21 mouse cellular contexts compared by ENCODE assay signal in genomic region chr5:73896785-73897184, GRCm38 (mm10).
A peak's percentile ranks its signal among the peaks of the same experiment; 100 is the strongest.
DNase-seq lines count a peak whose midpoint lies in the region; ATAC-seq lines count a peak whose summit lies in the region.
"Had no signal": no experiment of that assay in that cellular context is flagged by ENCODE, and none has a peak within 500 bp of the region (broad histone marks: within the 10 kb centered on the region; RNA-seq: fewer than 3 reads in every experiment).

No protein-coding gene starts in this region.

- no peaks in the 10 kb centered on the region; the same call in 1 of the 2 replicates for H3K9me3 ChIP-seq in midbrain, embryonic 11.5 days (ENCODE audit: control insufficient read depth, low read length)
- H3K9me3 ChIP-seq in midbrain, embryonic 13.5 days: peaks cover 10% of the 10 kb centered on the region; the same call in 1 of the 2 replicates
- no peaks in the 10 kb centered on the region for H3K9me3 ChIP-seq in limb, embryonic 10.5 days (replicated peaks)
- H3K9me3 ChIP-seq: G1E had no signal

- 95% methylated on average over 1 of the region's 1 CpGs for WGBS in midbrain, embryonic 11.5 days
- WGBS in midbrain, embryonic 13.5 days: 98% methylated on average over 1 of the region's 1 CpGs
- 96% methylated on average over 1 of the region's 1 CpGs for WGBS in limb, embryonic 10.5 days

- H3K4me2 ChIP-seq in midbrain, embryonic 11.5 days: no peak overlapping the region
- H3K4me2 ChIP-seq in midbrain, embryonic 13.5 days (replicated peaks): no peak overlapping the region

- DNase-seq in heart, adult 11 months: peak; percentile 70
- no peak for DNase-seq in heart, adult 9 months (ENCODE audit: low spot score in 2 of 2)
- DNase-seq in midbrain, embryonic 11.5 days (ENCODE audit: low spot score, missing footprints): peak; percentile 54
- DNase-seq in limb, embryonic 10.5 days (ENCODE audit: low spot score): peak; percentile 9
- DNase-seq in lung, postnatal 4 days: no peak
- DNase-seq: adrenal gland, adult 2 months; adrenal gland, adult 8-10 months; adrenal gland, postnatal 10 days; adrenal gland, postnatal 14 days; adrenal gland, postnatal 25 days; adrenal gland, postnatal 36 days; B cell, adult 2 months; cerebellum, adult 11 months; cerebellum, adult 11-12 months; cerebellum, adult 18-20 months had no signal

- no peak overlapping the region for H3K4me3 ChIP-seq in midbrain, embryonic 11.5 days (ENCODE audit: low read depth, low read length)
- no peak overlapping the region for H3K4me3 ChIP-seq in midbrain, embryonic 13.5 days (replicated peaks)
- H3K4me3 ChIP-seq in limb, embryonic 10.5 days: no peak overlapping the region

- no peak overlapping the region for H3K27ac ChIP-seq in midbrain, embryonic 11.5 days (ENCODE audit: low read depth, low read length)
- H3K27ac ChIP-seq in midbrain, embryonic 13.5 days: no peak overlapping the region
- H3K27ac ChIP-seq in limb, embryonic 10.5 days: no peak overlapping the region

- no peak for ATAC-seq in midbrain, embryonic 11.5 days (ENCODE audit: low FRiP score)
- ATAC-seq in midbrain, embryonic 13.5 days: no peak
- ATAC-seq: activated CD4-positive, CD25-positive, alpha-beta regulatory T cell, adult 4 months; CD4-positive, CD25-positive, alpha-beta regulatory T cell, adult 4 months; Patski had no signal

- no peak overlapping the region for H3K9ac ChIP-seq in midbrain, embryonic 11.5 days (ENCODE audit: low read length)
- no peak overlapping the region for H3K9ac ChIP-seq in midbrain, embryonic 13.5 days (replicated peaks)

- no peaks in the 10 kb centered on the region for H3K4me1 ChIP-seq in midbrain, embryonic 11.5 days (ENCODE audit: control insufficient read depth, insufficient read depth, low read length)
- H3K4me1 ChIP-seq in midbrain, embryonic 13.5 days (replicated peaks): peaks cover 3% of the 10 kb centered on the region; the same call in 1 of the 2 replicates
- H3K4me1 ChIP-seq in limb, embryonic 10.5 days: no peaks in the 10 kb centered on the region

- no peaks in the 10 kb centered on the region for H3K27me3 ChIP-seq in midbrain, embryonic 11.5 days (ENCODE audit: control insufficient read depth, insufficient read depth, low read length)
- no peaks in the 10 kb centered on the region for H3K27me3 ChIP-seq in midbrain, embryonic 13.5 days
- no peaks in the 10 kb centered on the region for H3K27me3 ChIP-seq in limb, embryonic 10.5 days (ENCODE audit: low read depth, poor library complexity, severe bottlenecking)
- H3K27me3 ChIP-seq: CH12.LX, Patski had no signal

- H3K36me3 ChIP-seq in midbrain, embryonic 11.5 days (ENCODE audit: control insufficient read depth, insufficient read depth, low read length): no peaks in the 10 kb centered on the region
- no peaks in the 10 kb centered on the region for H3K36me3 ChIP-seq in midbrain, embryonic 13.5 days
- no peaks in the 10 kb centered on the region for H3K36me3 ChIP-seq in limb, embryonic 10.5 days
- H3K36me3 ChIP-seq: G1E had no signal

Comparison
In these comparisons a context has a peak if more than half of its experiments do, and no peak if none do; other contexts are left out.
1. DNase-seq: peak in heart, adult 11 months (single experiment), midbrain, embryonic 11.5 days (single experiment) and limb, embryonic 10.5 days (single experiment); none in heart, adult 9 months (0 of 2) and lung, postnatal 4 days (0 of 2).